Comparison of ENCODE assay signal across 25 mouse cellular contexts in the genomic region with DNA sequence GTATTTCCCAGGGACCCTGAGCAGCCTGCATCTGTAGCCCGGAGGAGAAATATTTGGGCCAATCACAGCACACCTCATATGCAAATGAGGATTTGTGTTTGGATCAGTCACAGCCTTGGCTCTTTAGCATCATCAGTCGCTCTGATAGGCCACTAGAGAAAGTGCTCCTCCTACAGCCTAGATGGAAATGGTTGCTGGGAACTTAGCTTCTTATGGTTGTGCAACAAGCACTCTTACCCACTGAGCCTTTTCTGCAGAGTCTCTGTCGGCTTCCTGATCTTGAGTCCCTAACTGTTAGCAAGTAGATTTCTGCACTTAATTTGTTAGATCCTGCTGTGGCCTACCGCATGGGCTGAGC. TPM values are rescaled to one million over a fixed set of nuclear protein-coding genes. Genes with fewer than 3 reads are reported as not detected.
DNase-seq lines count a peak whose midpoint lies in the region; ATAC-seq lines count a peak whose summit lies in the region.
"Had no signal": no experiment of that assay in that cellular context is flagged by ENCODE, and none has a peak within 500 bp of the region (broad histone marks: within the 10 kb centered on the region; RNA-seq: fewer than 3 reads in every experiment).

No protein-coding gene starts in this region.

- ATAC-seq in kidney, embryonic 14.5 days (ENCODE audit: low FRiP score, low TSS enrichment): 0 out of 2 replicates have a peak, but pooled peaks have one; percentile 20
- ATAC-seq in neutrophil, adult 5-6 weeks (ENCODE audit: extremely low read depth, insufficient number of reproducible peaks, low FRiP score, poor library complexity, severe bottlenecking): 0 out of 2 replicates have a peak, but pooled peaks have one; percentile 33
- ATAC-seq: activated CD4-positive, CD25-positive, alpha-beta regulatory T cell, adult 4 months; hindbrain, postnatal 0 days; intestine, postnatal 0 days had no signal

- H3K27ac ChIP-seq in kidney, embryonic 14.5 days (ENCODE audit: low read depth, low read length): no peak overlapping the region
- H3K27ac ChIP-seq: embryonic facial prominence, embryonic 13.5 days; forebrain, embryonic 12.5 days; heart, embryonic 10.5 days; hindbrain, postnatal 0 days; limb, embryonic 15.5 days; neural tube, embryonic 12.5 days had no signal

- no peaks in the 10 kb centered on the region for H3K9me3 ChIP-seq in kidney, embryonic 14.5 days (ENCODE audit: control insufficient read depth, low read length)
- H3K9me3 ChIP-seq: embryonic facial prominence, embryonic 13.5 days; forebrain, embryonic 12.5 days; heart, embryonic 10.5 days; limb, embryonic 15.5 days; neural tube, embryonic 12.5 days had no signal

- H3K4me2 ChIP-seq in kidney, embryonic 14.5 days (replicated peaks; ENCODE audit: low read depth, low read length): no peak overlapping the region
- H3K4me2 ChIP-seq: embryonic facial prominence, embryonic 13.5 days; forebrain, embryonic 12.5 days; limb, embryonic 15.5 days; neural tube, embryonic 12.5 days had no signal

- WGBS in kidney, embryonic 14.5 days: 96% methylated on average over 4 of the region's 4 CpGs

- H3K9ac ChIP-seq in kidney, embryonic 14.5 days (ENCODE audit: low read depth, low read length): no peak overlapping the region
- H3K9ac ChIP-seq: embryonic facial prominence, embryonic 13.5 days; forebrain, embryonic 12.5 days; limb, embryonic 15.5 days; neural tube, embryonic 12.5 days had no signal

- H3K4me3 ChIP-seq in kidney, embryonic 14.5 days (ENCODE audit: low read length): no peak overlapping the region
- H3K4me3 ChIP-seq: embryonic facial prominence, embryonic 13.5 days; erythroblast, embryonic 14.5 days; forebrain, embryonic 12.5 days; heart, embryonic 10.5 days; limb, embryonic 15.5 days; neural tube, embryonic 12.5 days had no signal

- 0 out of 2 replicates have a peak, but pooled peaks cover 3% of the 10 kb centered on the region for H3K4me1 ChIP-seq in kidney, embryonic 14.5 days (ENCODE audit: control insufficient read depth, insufficient read depth, low read length)
- H3K4me1 ChIP-seq: heart, embryonic 10.5 days; limb, embryonic 15.5 days had no signal

- H3K27me3 ChIP-seq in kidney, embryonic 14.5 days (ENCODE audit: control insufficient read depth, insufficient read depth, low read length): no peaks in the 10 kb centered on the region
- H3K27me3 ChIP-seq: embryonic facial prominence, embryonic 13.5 days; limb, embryonic 15.5 days; neural tube, embryonic 12.5 days had no signal

- no peaks in the 10 kb centered on the region for H3K36me3 ChIP-seq in kidney, embryonic 14.5 days (ENCODE audit: control insufficient read depth, insufficient read depth, low read length)
- H3K36me3 ChIP-seq: embryonic facial prominence, embryonic 13.5 days; forebrain, embryonic 12.5 days; heart, embryonic 10.5 days; limb, embryonic 15.5 days; neural tube, embryonic 12.5 days had no signal

- DNase-seq in kidney, postnatal 4 days: no peak
- DNase-seq in lung, postnatal 25 days (ENCODE audit: low spot score): peak; percentile 17
- no peak for DNase-seq in lung, postnatal 14 days
- DNase-seq in adipocyte (ENCODE audit: low spot score): peak; percentile 54
- no peak for DNase-seq in layer of hippocampus, postnatal 25 days (ENCODE audit: extremely low spot score in 1 of 2, low spot score in 1 of 2)
- DNase-seq: adrenal gland, postnatal 10 days; cerebellum, adult 2 months; cerebellum, postnatal 36 days; embryo, embryonic 11 days; left cerebral cortex, postnatal 4 days; midbrain, embryonic 14.5 days; retina, postnatal 1 day; right cerebral cortex, postnatal 25 days; thymus, postnatal 14 days had no signal

RNA-seq across cellular contexts. Expression of gene Stt3b, which starts 16.3 kb away (rescaled TPM):
- polyA plus RNA-seq in kidney, embryonic 14.5 days (2014; fragmentation: Nextera tagmentation; extraction: Ambion mirVana): 58.6 and 124 TPM in 2 replicates
- total RNA-seq in neutrophil, adult 5-6 weeks (2017): 86.2 and 95.1 TPM in 2 replicates
- total RNA-seq in layer of hippocampus, postnatal 25 days (2021): 10 to 100 TPM; 81.8 to 83.6 TPM

Comparison
In these comparisons a context has a peak if more than half of its experiments do, and no peak if none do; other contexts are left out.
1. DNase-seq: peak in lung, postnatal 25 days (single experiment) and adipocyte (single experiment); none in kidney, postnatal 4 days (0 of 2), lung, postnatal 14 days (single experiment) and layer of hippocampus, postnatal 25 days (0 of 2).